Mouse (Mus musculus) Muller cell, postnatal 12 days (primary cell): Measurements from ENCODE around the gene Pramel7.
"Not testable (repeated sequence)": the region's sequence is repeated elsewhere in the genome, so short reads cannot be mapped to it uniquely, and the experiment has no call there.

Experiments used
- DNase-seq: peaks from one replicate; pipeline ENCODE4 v3.0.0-alpha.2; 2015; ENCODE audit errors: inconsistent ontology term

The Pramel7 gene

GRCm38 (mm10) chr2:87496993-87497392, at the start of gene Pramel7:
TSS of gene Pramel7 (minus strand) at chr2:87497093.
- DNase-seq, result not testable (repeated sequence)

- DNase-seq, result no peak
Measured at GRCm38 (mm10) chr2:87545442-87545841, 48.5 kb upstream of the Pramel7 start, which contains the start of gene Olfr1128. TSS of gene Olfr1128 (minus strand) at chr2:87545542.

GRCm38 (mm10) chr2:87534826-87535225, 37.9 kb upstream of the Pramel7 start:
- DNase-seq, result no peak

GRCm38 (mm10) chr2:87531496-87531895, 34.6 kb upstream of the Pramel7 start, which contains the start of gene Olfr153:
TSS of gene Olfr153 (plus strand) at chr2:87531796.
- DNase-seq, result no peak

- DNase-seq, result not testable (repeated sequence)
Measured at GRCm38 (mm10) chr2:87525899-87526616, 29.2 kb upstream of the Pramel7 start.

GRCm38 (mm10) chr2:87520651-87521050, 23.8 kb upstream of the Pramel7 start:
- no peak for DNase-seq

GRCm38 (mm10) chr2:87516581-87516980, 19.7 kb upstream of the Pramel7 start:
- DNase-seq, result no peak

GRCm38 (mm10) chr2:87515457-87516060, 18.7 kb upstream of the Pramel7 start:
- DNase-seq, result no peak

- DNase-seq, result no peak
Measured at GRCm38 (mm10) chr2:87515046-87515445, 18.2 kb upstream of the Pramel7 start.

GRCm38 (mm10) chr2:87506265-87506664, 9.4 kb upstream of the Pramel7 start, which contains the start of gene Pramel6:
TSS of gene Pramel6 (plus strand) at chr2:87506565.
- DNase-seq, result no peak

- no peak for DNase-seq
Measured at GRCm38 (mm10) chr2:87482276-87482675, 14.6 kb downstream of the Pramel7 start.

GRCm38 (mm10) chr2:87481158-87481557, 15.7 kb downstream of the Pramel7 start:
- no peak for DNase-seq

- no peak for DNase-seq
Measured at GRCm38 (mm10) chr2:87480207-87480606, 16.7 kb downstream of the Pramel7 start.

- DNase-seq, result no peak
Measured at GRCm38 (mm10) chr2:87461769-87462168, 35.1 kb downstream of the Pramel7 start.

GRCm38 (mm10) chr2:87453662-87454061, 43.2 kb downstream of the Pramel7 start, which contains the start of gene Olfr1126:
TSS of gene Olfr1126 (plus strand) at chr2:87453962.
- no peak for DNase-seq
